Mouse (Mus musculus): ENCODE data around the gene Zbtb12. TPM values are rescaled to one million over a fixed set of nuclear protein-coding genes. Genes with fewer than 3 reads are reported as not detected.
"Not testable (repeated sequence)": the region's sequence is repeated elsewhere in the genome, so short reads cannot be mapped to it uniquely, and the experiment has no call there.

The Zbtb12 gene
- total RNA-seq, 1 experiment from 2014 or later: 22.5 TPM

DNA sequence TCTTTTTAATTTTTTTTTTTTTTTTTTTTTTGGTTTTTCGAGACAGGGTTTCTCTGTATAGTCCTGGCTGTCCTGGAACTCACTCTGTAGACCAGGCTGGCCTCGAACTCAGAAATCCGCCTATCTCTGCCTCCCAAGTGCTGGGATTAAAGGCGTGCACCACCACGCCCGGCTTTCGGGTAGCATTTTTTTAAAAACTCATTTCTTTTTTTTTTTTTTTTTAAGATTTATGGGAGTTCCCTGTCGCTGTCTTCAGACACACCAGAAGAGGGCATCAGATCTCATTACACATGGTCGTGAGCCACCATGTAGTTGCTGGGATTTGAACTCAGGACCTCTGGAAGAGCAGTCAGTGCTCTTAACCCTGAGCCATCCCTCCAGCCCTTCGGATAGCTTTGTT, 22.7 kb downstream of the Zbtb12 start:
- not testable (repeated sequence) for DNase-seq

DNA sequence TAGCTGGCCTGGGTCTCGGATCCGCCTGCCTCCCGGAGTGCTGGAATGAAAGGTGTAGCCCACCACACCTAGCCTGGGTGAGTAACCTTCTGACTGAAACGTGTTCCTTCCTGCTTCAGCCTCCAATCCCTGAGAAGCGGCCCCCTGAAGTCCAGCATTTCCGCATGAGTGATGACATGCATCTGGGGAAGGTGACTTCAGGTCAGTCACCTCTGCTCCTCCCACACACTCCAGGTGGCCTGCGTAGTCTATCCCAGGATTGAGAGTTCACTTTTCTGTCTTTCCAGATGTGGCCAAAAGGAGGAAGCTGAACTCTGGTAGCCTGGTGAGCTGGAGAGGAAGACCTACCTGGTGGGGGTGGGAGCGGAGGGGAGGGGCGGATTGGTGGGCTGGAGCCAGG, 23.6 kb downstream of the Zbtb12 start:
- DNase-seq: no peak

DNA sequence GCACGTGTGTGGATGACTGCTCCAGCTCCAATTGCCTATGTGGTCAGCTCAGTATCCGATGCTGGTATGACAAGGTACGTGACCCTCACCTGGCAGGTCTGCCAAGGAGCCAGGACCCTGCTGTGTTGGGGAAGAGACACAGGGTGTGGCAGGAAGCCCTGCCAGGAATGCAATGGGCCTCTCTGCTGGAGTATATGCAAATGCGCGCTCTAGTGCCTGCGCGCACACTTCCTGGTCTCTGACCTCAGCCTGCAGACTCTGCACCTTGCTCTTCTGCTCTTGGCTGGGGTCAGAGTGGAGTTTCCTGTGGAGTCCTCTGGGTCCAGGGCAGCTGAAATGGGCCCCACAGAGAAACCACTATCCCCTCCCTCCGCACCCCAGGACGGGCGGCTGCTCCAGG, 31.7 kb downstream of the Zbtb12 start:
- no peak for DNase-seq

- peak; percentile 78 for DNase-seq
These were observed 32.7 kb downstream of the Zbtb12 start for GRCm38 (mm10) chr17:34911945-34912351.

DNA sequence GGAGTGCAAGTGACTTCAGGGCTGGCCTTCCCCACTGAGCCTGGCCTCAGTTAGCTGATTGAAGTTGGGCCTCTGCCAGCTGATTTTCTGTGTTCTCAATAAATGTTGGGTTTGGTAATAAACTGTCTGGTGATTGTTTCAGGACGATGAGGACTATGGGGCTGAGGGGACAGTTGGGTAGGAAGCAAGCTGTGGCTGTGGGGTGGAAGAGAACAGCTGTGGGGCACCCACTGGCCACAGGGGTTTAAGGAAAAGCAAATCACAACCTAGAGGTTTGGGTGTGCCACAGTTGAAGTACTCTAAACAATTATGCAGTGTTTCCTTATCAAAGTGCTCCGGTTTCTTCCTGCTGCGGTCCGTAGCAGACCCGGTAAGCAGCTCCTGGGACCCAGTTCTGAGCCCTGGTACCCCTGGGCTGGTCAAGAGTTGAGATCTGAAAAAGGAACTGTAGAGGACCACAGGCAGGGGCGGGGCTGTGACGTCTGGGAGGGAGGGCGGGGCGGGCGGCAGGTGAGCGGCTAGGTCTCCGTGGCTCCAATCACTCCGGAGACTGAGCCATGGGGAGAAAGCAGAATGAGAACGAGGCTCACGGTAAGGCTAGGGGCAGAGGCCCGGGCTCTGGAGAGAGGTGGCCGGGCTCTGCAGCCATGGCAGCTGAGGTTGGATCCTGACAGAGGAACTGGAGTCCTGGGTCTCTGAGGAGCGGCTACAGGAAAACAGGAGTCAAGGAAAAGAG, 34.8 kb downstream of the Zbtb12 start, which contains the start of gene Slc44a4:
Gene Slc44a4 (plus strand): TSS at position 537 of the 736 bp plus-strand sequence.
- no peak for DNase-seq

DNA sequence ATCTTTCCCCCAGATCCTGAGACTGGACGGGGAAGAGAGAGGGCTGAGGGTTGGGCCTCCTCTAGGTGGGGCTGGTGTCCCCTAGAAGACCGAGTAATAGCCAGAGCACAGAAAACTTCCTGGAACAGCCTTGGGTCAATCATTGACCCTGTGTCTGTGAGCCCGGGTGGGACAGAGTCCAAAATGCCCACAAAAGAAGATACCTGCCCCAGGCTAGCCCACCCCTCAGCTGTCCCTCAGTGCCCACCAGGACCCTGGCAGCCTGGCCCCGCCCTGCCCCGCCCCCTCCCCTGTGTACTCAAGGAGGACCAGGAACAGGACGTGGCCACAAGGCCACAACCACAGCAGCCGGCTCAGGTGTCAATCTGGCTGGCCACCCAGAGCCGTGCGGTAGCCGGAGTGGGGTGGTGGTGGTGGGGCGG, 36.1 kb downstream of the Zbtb12 start:
- no peak for DNase-seq

GRCm38 (mm10) chr17:34916316-34916715, 37.0 kb downstream of the Zbtb12 start:
- no peak for DNase-seq

- no peak for DNase-seq
These were observed 37.9 kb downstream of the Zbtb12 start for GRCm38 (mm10) chr17:34917188-34917587.

DNA sequence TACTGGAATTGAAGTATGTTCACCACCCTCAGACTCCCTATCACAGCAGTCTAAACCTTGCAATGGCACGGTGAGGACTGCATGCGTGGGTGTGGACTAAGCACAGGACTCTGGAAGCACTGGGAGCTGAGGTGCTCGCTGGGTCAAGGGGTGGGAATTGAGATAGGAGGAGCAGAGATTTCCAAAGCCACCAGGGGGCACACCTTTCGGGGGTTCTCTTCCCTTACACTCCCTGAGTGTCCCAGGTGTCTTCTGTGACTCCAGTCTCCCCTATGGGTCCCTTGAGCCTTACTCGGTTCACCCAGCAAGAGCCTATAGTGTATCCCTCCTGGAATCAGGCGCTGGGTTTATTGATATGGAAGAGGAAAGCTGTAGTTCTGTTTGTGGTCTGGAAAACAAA, 43.7 kb downstream of the Zbtb12 start:
- DNase-seq: no peak

- DNase-seq: no peak
These were observed 45.0 kb downstream of the Zbtb12 start for GRCm38 (mm10) chr17:34924258-34924657.

- DNase-seq: no peak
These were observed 48.2 kb downstream of the Zbtb12 start for GRCm38 (mm10) chr17:34927306-34928019.

DNA sequence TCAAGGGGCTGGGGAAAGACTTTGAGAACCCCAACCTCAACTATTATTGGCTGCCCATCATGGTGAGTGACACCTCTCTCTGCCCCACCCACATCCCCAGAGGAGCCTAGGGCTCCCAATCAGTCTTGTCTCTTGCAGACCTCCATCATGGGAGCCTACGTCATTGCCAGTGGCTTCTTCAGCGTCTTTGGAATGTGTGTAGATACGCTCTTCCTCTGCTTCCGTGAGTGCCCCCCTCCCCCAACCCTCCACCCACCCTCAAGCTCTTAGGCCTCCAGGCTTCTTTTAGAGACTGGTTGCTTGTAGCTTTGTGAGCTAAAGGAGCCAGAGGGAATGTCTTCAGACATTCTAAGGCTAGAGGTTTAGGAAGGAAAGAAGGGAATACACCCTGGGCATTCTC, 49.6 kb downstream of the Zbtb12 start:
- DNase-seq: no peak

DNA sequence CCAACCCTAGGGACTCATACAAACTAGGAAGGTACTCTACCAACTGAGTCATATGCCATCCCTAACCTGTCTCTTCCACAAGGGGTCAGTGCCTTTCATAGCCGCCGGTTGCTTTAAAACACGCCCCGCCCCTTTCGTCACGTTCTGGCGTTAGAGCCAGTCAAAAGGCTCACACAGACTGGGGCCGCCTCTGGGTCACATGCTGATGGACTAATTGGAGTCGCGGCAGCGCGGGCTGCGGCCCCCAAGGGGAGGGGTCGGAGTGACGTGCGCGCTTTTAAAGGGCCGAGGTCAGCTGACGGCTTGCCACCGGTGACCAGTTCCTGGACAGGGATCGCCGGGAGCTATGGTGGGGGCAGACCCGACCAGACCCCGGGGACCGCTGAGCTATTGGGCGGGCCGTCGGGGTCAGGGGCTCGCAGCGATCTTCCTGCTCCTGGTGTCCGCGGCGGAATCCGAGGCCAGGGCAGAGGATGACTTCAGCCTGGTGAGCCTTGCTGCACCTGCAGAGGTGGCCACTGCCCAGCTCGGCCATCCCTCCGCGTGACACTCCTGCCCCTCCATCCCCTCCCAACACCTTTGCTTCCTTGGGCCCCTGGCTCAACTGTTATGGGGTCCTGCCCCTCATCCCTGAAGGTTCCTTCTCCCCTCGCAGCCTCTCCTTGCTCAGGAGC, 51.9 kb downstream of the Zbtb12 start, which contains the start of gene Neu1:
Gene Neu1 (plus strand): TSS at position 193 of the 674 bp plus-strand sequence.
- DNase-seq: peak; percentile 97

DNA sequence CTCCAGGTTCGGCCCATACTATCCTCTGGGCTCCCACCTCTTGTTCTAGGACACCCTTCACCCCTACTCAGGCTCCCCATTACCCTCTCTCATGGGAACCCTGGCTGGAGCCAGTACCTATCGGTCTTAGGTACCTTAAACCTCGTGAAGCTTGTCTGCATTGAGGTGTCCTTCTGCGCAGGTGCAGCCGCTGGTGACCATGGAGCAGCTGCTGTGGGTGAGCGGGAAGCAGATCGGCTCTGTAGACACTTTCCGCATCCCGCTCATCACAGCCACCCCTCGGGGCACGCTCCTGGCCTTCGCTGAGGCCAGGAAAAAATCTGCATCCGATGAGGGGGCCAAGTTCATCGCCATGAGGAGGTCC, 52.4 kb downstream of the Zbtb12 start:
- no peak for DNase-seq

- no peak for DNase-seq
These were observed 53.0 kb downstream of the Zbtb12 start for GRCm38 (mm10) chr17:34932287-34932686.

DNA sequence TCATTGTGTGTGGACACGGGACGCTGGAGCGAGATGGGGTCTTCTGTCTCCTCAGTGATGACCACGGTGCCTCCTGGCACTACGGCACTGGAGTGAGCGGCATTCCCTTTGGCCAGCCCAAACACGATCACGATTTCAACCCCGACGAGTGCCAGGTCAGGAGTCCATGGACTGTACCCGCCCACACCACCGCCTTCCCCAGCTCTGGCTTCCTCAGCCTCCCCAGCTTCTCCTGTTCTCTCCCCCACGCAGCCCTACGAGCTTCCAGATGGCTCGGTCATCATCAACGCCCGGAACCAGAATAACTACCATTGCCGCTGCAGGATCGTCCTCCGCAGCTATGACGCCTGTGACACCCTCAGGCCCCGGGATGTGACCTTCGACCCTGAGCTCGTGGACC, 54.7 kb downstream of the Zbtb12 start:
- DNase-seq: no peak

GRCm38 (mm10) chr17:34934830-34935229, 55.5 kb downstream of the Zbtb12 start:
- DNase-seq: no peak

DNA sequence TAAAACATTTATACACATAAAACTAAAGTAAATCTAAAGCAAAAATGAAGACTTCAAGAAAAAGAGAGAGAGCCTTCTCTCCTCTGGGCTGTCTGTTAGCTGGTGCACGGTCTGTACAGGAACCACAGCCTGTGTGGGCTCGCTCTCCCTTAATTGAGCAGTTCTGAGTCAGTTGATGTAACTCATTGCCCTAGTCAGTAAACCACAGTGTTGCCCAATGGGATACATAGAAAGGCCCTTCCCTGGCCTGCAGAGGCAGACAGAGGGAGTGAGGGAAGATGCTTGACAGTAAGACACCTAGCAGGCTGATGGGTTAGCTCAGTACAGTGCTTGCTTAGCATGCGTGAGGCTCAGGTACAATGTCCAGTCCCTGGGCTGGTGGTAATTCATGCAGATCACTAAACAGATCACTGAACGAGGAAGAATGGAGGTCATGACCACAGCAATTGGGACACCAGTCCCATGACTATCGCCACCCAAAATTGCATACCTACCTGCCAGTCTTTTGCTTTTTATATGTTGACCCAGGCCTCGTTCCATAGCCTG, 58.8 kb downstream of the Zbtb12 start:
- no peak for DNase-seq

GRCm38 (mm10) chr17:34941344-34942041, 62.2 kb downstream of the Zbtb12 start:
- DNase-seq: no peak

GRCm38 (mm10) chr17:34943128-34943815, 64.0 kb downstream of the Zbtb12 start:
- no peak for DNase-seq

DNA sequence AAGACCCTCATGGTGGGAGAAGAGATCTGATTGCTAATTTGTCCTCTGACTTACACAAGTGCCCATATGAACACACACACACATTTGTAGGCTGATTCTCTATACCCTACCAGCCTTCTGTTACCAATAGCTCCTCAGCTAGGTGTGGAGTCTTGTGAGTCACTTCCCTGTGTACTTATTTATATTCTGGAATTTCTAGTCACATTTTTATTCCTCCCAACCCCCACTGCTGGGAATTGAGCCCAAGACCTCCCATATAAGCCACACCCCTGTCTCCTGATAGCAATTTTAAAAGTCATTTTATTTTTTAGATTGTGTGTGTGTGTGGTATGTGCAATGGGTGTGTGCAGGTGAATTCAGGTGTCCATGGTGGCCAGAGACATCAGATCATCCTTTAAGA, 65.1 kb downstream of the Zbtb12 start:
- no peak for DNase-seq
